Mouse (Mus musculus): ENCODE data around the gene Exosc3. TPM values are rescaled to one million over a fixed set of nuclear protein-coding genes. Genes with fewer than 3 reads are reported as not detected.

Exosc3 gene
- polyA plus RNA-seq (2014; fragmentation: Illumina TruSeq; extraction: RNeasy Lipid Tissue Mini Kit (QIAGEN cat#74804); ENCODE audit: low read depth, low replicate concordance) = 54.0 TPM

DNA sequence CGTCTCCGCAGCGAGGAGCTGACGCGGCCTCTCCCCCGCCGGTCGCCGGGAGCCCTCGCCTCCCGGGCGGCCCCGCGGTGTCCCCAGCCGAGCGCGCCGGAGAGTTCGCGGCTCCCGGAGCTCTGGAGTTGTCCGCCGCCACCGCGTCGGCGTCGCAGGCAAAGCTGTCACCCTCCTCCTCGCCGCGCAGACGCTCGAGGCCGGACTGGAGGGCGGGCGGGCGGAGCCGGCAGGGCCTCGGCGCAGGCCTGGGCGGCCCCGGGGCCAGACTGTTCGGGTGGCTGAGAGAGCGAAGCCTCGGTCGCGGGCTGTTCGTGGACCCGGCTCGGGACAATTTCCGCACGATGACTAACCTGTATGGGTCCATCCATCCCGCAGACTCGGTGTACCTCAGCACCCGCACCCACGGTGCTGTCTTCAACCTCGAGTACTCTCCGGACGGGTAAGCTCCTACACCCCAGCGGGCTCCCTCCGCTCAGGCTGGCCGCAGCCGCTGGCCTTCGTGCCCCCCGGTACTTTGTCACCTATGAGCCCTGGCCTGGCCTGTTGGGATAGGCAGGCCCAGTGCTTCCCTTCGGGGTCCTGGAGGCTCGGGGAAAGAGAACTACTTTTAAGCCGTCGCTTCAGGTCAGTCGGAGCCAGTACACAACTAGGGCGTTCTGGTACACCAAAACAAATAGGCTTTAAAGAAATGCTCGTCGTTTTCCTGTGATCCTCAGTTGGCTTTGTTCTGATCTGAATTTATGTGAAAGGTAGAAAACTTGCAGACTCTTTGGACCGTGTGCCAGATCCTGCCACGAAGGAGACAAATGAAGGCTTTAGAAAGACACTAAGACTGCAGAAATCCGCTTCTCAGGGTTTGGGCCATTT, at the start of gene Exosc3:
Exosc3 (minus strand) TSS at position 447 of the 870 bp plus-strand sequence.

DNA sequence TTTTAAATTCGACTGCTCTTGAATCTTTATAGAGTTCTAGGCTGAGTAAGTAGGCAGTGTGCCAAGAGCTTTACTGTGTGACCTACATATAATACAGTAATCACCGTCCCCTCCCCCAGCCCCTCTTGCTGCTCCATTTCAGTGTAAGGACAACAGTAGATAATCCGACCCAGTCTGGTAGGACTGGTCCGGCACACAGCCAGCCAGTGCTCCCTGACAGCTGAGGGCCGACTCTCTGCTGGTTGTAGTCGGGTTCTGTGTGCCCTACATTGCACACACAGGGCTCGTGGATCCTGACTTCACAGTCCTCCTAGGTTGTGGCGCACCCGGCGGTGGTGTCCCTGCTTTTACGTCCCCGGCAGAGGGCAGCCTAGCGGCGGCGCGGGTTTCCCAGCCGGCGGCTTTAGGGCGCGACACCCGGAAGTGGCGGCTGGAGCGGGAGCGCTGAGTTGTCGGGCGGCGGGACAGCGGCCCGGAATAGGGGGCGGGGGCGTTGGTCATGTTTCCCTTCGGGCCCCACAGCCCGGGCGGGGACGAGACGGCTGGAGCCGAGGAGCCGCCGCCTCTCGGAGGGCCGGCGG, 773 bp downstream of the Exosc3 start, which contains the start of gene Dcaf10:
Dcaf10 (plus strand) TSS at position 433 of the 581 bp plus-strand sequence.

DNA sequence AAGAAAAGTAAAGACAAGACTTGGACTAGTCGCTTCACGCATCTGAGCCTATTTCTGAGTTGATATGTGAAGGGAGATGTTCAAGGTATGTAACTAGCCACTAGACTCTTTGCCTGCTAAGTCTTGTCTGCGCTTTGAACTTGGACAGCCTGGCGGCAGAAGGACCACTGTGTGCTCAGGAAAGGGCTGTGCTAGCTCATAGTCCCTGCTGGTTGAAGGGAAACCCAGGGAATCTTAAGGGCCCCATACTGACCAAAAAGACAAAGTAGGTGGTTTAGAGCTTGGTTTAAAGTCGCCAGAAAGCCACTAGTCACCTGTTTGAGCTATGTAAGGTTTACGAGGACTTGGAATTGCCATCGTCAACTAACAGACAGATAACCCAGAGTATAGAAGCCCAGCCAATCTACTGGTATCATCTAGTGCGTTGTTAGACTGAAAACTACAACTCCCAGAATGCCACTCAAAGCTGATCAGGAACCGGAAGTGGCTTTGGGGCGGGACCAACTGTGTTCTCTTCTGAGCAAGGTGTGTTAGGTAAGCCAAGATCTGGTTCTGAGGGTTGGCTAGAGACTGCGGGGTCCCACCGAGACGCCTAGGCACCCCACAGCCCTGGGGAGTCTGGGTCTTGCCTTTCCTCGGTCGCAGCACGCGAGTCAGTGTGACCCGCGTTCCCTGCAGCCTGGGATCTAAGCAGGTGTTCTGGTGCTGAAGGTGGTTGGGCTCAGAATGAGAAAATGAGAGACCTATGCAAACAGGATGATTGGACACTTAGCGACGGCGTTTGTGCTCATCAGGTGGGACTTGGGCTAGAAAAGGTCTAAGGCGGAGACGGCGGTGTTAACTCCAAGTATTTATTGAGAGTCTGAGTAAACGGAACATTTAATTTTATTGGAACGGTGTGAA, 45.6 kb downstream of the Exosc3 start, which contains the start of gene Trmt10b:
Trmt10b (plus strand) TSS at position 466 of the 903 bp plus-strand sequence.

Other genes with a start within 250 kb of the Exosc3 start
- gene Tomm5, start 234.6 kb downstream of the Exosc3 start, polyA plus RNA-seq (2014; fragmentation: Illumina TruSeq; extraction: RNeasy Lipid Tissue Mini Kit (QIAGEN cat#74804); ENCODE audit: low read depth, low replicate concordance) = 116 TPM
- not detected for gene Frmpd1, start 157.9 kb downstream of the Exosc3 start, polyA plus RNA-seq (2014; fragmentation: Illumina TruSeq; extraction: RNeasy Lipid Tissue Mini Kit (QIAGEN cat#74804); ENCODE audit: low read depth, low replicate concordance)
- gene Trmt10b, start 45.6 kb downstream of the Exosc3 start, polyA plus RNA-seq (2014; fragmentation: Illumina TruSeq; extraction: RNeasy Lipid Tissue Mini Kit (QIAGEN cat#74804); ENCODE audit: low read depth, low replicate concordance) = 21.5 TPM
- gene Dcaf10, start 631 bp downstream of the Exosc3 start, polyA plus RNA-seq (2014; fragmentation: Illumina TruSeq; extraction: RNeasy Lipid Tissue Mini Kit (QIAGEN cat#74804); ENCODE audit: low read depth, low replicate concordance) = 32.8 TPM
- gene Slc25a51, start 66.0 kb upstream of the Exosc3 start, polyA plus RNA-seq (2014; fragmentation: Illumina TruSeq; extraction: RNeasy Lipid Tissue Mini Kit (QIAGEN cat#74804); ENCODE audit: low read depth, low replicate concordance) = 68.9 TPM
- 4.6 TPM for gene Shb, start 189.7 kb upstream of the Exosc3 start, polyA plus RNA-seq (2014; fragmentation: Illumina TruSeq; extraction: RNeasy Lipid Tissue Mini Kit (QIAGEN cat#74804); ENCODE audit: low read depth, low replicate concordance)

Data from sigmoid colon, adult 10 weeks (tissue).